Mouse (Mus musculus): ENCODE data around the gene Rmi2. TPM values are rescaled to one million over a fixed set of nuclear protein-coding genes. Genes with fewer than 3 reads are reported as not detected.

The Rmi2 gene
- polyA plus RNA-seq, 1 experiment, result 0.65 TPM

- H3K4me1 ChIP-seq (ENCODE audit: control insufficient read depth), result no peaks in the 10 kb centered on the region
- H3K9me3 ChIP-seq (ENCODE audit: control insufficient read depth, low read length), result no peaks in the 10 kb centered on the region
- TF ChIP-seq GATA1 (IDR thresholded peaks at IDR 0.05; ENCODE audit: low read length) (no peak), TAL1 (IDR thresholded peaks at IDR 0.05; ENCODE audit: low read length) (no peak)
- H3K27me3 ChIP-seq (ENCODE audit: control insufficient read depth), result no peaks in the 10 kb centered on the region
- no peak overlapping the region for H3K4me3 ChIP-seq (replicated peaks)
- H3K36me3 ChIP-seq (ENCODE audit: control insufficient read depth), result no peaks in the 10 kb centered on the region
Measured at GRCm38 (mm10) chr16:10895906-10896305, 61.0 kb downstream of the Rmi2 start.

GRCm38 (mm10) chr16:10897372-10897771 lies 62.5 kb downstream of the Rmi2 start:
- no peaks in the 10 kb centered on the region for H3K36me3 ChIP-seq (ENCODE audit: control insufficient read depth)
- no peaks in the 10 kb centered on the region for H3K9me3 ChIP-seq (ENCODE audit: control insufficient read depth, low read length)
- H3K27me3 ChIP-seq (ENCODE audit: control insufficient read depth), result no peaks in the 10 kb centered on the region
- TF ChIP-seq GATA1 (IDR thresholded peaks at IDR 0.05; ENCODE audit: low read length), result no peak
- TF ChIP-seq TAL1 (IDR thresholded peaks at IDR 0.05; ENCODE audit: low read length), result no peak
- no peaks in the 10 kb centered on the region for H3K4me1 ChIP-seq (ENCODE audit: control insufficient read depth)
- H3K4me3 ChIP-seq (replicated peaks), result no peak overlapping the region

GRCm38 (mm10) chr16:10900736-10901135 lies 65.9 kb downstream of the Rmi2 start:
- TF ChIP-seq GATA1 (IDR thresholded peaks at IDR 0.05; ENCODE audit: low read length) (no peak), TAL1 (IDR thresholded peaks at IDR 0.05; ENCODE audit: low read length) (no peak)
- Histone ChIP-seq H3K9me3 (ENCODE audit: control insufficient read depth, low read length) (no peaks in the 10 kb centered on the region), H3K4me3 (replicated peaks) (no peak overlapping the region), H3K4me1 (ENCODE audit: control insufficient read depth) (no peaks in the 10 kb centered on the region), H3K27me3 (ENCODE audit: control insufficient read depth) (no peaks in the 10 kb centered on the region), H3K36me3 (ENCODE audit: control insufficient read depth) (no peaks in the 10 kb centered on the region)

GRCm38 (mm10) chr16:10901956-10902355 lies 67.1 kb downstream of the Rmi2 start:
- H3K36me3 ChIP-seq (ENCODE audit: control insufficient read depth), result no peaks in the 10 kb centered on the region
- no peak overlapping the region for H3K4me3 ChIP-seq (replicated peaks)
- TF ChIP-seq TAL1 (IDR thresholded peaks at IDR 0.05; ENCODE audit: low read length), result no peak
- H3K27me3 ChIP-seq (ENCODE audit: control insufficient read depth), result no peaks in the 10 kb centered on the region
- H3K9me3 ChIP-seq (ENCODE audit: control insufficient read depth, low read length), result no peaks in the 10 kb centered on the region
- H3K4me1 ChIP-seq (ENCODE audit: control insufficient read depth), result no peaks in the 10 kb centered on the region

GRCm38 (mm10) chr16:10902849-10903248 lies 68.0 kb downstream of the Rmi2 start:
- H3K4me1 ChIP-seq (ENCODE audit: control insufficient read depth), result no peaks in the 10 kb centered on the region
- no peaks in the 10 kb centered on the region for H3K36me3 ChIP-seq (ENCODE audit: control insufficient read depth)
- TF ChIP-seq GATA1 (IDR thresholded peaks at IDR 0.05; ENCODE audit: low read length) (no peak), TAL1 (IDR thresholded peaks at IDR 0.05; ENCODE audit: low read length) (no peak)
- H3K27me3 ChIP-seq (ENCODE audit: control insufficient read depth), result no peaks in the 10 kb centered on the region
- no peaks in the 10 kb centered on the region for H3K9me3 ChIP-seq (ENCODE audit: control insufficient read depth, low read length)
- H3K4me3 ChIP-seq (replicated peaks), result no peak overlapping the region

- Histone ChIP-seq H3K27me3 (ENCODE audit: control insufficient read depth) (no peaks in the 10 kb centered on the region), H3K4me1 (ENCODE audit: control insufficient read depth) (no peaks in the 10 kb centered on the region)
- TF ChIP-seq TAL1 (IDR thresholded peaks at IDR 0.05; ENCODE audit: low read length) (no peak), GATA1 (IDR thresholded peaks at IDR 0.05; ENCODE audit: low read length) (no peak)
Measured at GRCm38 (mm10) chr16:10905661-10906113, 70.8 kb downstream of the Rmi2 start.

GRCm38 (mm10) chr16:10910541-10910940 lies 75.7 kb downstream of the Rmi2 start:
- TF ChIP-seq GATA1 (IDR thresholded peaks at IDR 0.05; ENCODE audit: low read length) (no peak), TAL1 (IDR thresholded peaks at IDR 0.05; ENCODE audit: low read length) (no peak)
- no peak overlapping the region for H3K4me3 ChIP-seq (replicated peaks)
- H3K4me1 ChIP-seq (ENCODE audit: control insufficient read depth), result no peaks in the 10 kb centered on the region
- H3K9me3 ChIP-seq (ENCODE audit: control insufficient read depth, low read length), result no peaks in the 10 kb centered on the region
- H3K27me3 ChIP-seq (ENCODE audit: control insufficient read depth), result no peaks in the 10 kb centered on the region
- H3K36me3 ChIP-seq (ENCODE audit: control insufficient read depth), result no peaks in the 10 kb centered on the region

More at GRCm38 (mm10) chr16:10905661-10906113, 70.8 kb downstream of the Rmi2 start:
- Histone ChIP-seq H3K9me3 (ENCODE audit: control insufficient read depth, low read length) (no peaks in the 10 kb centered on the region), H3K4me3 (replicated peaks) (no peak overlapping the region), H3K36me3 (ENCODE audit: control insufficient read depth) (no peaks in the 10 kb centered on the region)

- Histone ChIP-seq H3K36me3 (ENCODE audit: control insufficient read depth) (no peaks in the 10 kb centered on the region), H3K4me1 (ENCODE audit: control insufficient read depth) (no peaks in the 10 kb centered on the region), H3K9me3 (ENCODE audit: control insufficient read depth, low read length) (no peaks in the 10 kb centered on the region), H3K27me3 (ENCODE audit: control insufficient read depth) (no peaks in the 10 kb centered on the region), H3K4me3 (replicated peaks) (no peak overlapping the region)
- no peak for TF ChIP-seq GATA1 (IDR thresholded peaks at IDR 0.05; ENCODE audit: low read length)
- no peak for TF ChIP-seq TAL1 (IDR thresholded peaks at IDR 0.05; ENCODE audit: low read length)
Measured at GRCm38 (mm10) chr16:10911061-10911460, 76.2 kb downstream of the Rmi2 start.

GRCm38 (mm10) chr16:10915066-10915465 lies 80.2 kb downstream of the Rmi2 start:
- TF ChIP-seq TAL1 (IDR thresholded peaks at IDR 0.05; ENCODE audit: low read length), result no peak
- TF ChIP-seq GATA1 (IDR thresholded peaks at IDR 0.05; ENCODE audit: low read length), result no peak

GRCm38 (mm10) chr16:10916271-10916670 lies 81.4 kb downstream of the Rmi2 start:
- Histone ChIP-seq H3K9me3 (ENCODE audit: control insufficient read depth, low read length) (no peaks in the 10 kb centered on the region), H3K27me3 (ENCODE audit: control insufficient read depth) (no peaks in the 10 kb centered on the region)
- no peak for TF ChIP-seq GATA1 (IDR thresholded peaks at IDR 0.05; ENCODE audit: low read length)

More at GRCm38 (mm10) chr16:10915066-10915465, 80.2 kb downstream of the Rmi2 start:
- Histone ChIP-seq H3K4me3 (replicated peaks) (no peak overlapping the region), H3K27me3 (ENCODE audit: control insufficient read depth) (no peaks in the 10 kb centered on the region), H3K36me3 (ENCODE audit: control insufficient read depth) (no peaks in the 10 kb centered on the region), H3K4me1 (ENCODE audit: control insufficient read depth) (no peaks in the 10 kb centered on the region), H3K9me3 (ENCODE audit: control insufficient read depth, low read length) (no peaks in the 10 kb centered on the region)

More at GRCm38 (mm10) chr16:10916271-10916670, 81.4 kb downstream of the Rmi2 start:
- Histone ChIP-seq H3K4me3 (replicated peaks) (no peak overlapping the region), H3K4me1 (ENCODE audit: control insufficient read depth) (no peaks in the 10 kb centered on the region), H3K36me3 (ENCODE audit: control insufficient read depth) (no peaks in the 10 kb centered on the region)

Measured in erythroblast, embryonic 14.5 days (primary cell).